Mouse (Mus musculus): Measurements from ENCODE around the gene Ube2z.
A peak's percentile ranks its signal among the peaks of the same experiment; 100 is the strongest.

The Ube2z gene

GRCm38 (mm10) chr11:96074351-96075176, 9.4 kb upstream of the Ube2z start:
- DNase-seq (ENCODE audit: low read depth, low spot score), result no peak
- H3K36me3 ChIP-seq (ENCODE audit: control insufficient read depth, insufficient read depth, low read length, poor library complexity, severe bottlenecking), result 0 out of 2 replicates have a peak, but pooled peaks cover 8% of the 10 kb centered on the region
- no peaks in the 10 kb centered on the region for H3K27me3 ChIP-seq (ENCODE audit: control insufficient read depth, insufficient read depth, low read length, poor library complexity, severe bottlenecking)

DNA sequence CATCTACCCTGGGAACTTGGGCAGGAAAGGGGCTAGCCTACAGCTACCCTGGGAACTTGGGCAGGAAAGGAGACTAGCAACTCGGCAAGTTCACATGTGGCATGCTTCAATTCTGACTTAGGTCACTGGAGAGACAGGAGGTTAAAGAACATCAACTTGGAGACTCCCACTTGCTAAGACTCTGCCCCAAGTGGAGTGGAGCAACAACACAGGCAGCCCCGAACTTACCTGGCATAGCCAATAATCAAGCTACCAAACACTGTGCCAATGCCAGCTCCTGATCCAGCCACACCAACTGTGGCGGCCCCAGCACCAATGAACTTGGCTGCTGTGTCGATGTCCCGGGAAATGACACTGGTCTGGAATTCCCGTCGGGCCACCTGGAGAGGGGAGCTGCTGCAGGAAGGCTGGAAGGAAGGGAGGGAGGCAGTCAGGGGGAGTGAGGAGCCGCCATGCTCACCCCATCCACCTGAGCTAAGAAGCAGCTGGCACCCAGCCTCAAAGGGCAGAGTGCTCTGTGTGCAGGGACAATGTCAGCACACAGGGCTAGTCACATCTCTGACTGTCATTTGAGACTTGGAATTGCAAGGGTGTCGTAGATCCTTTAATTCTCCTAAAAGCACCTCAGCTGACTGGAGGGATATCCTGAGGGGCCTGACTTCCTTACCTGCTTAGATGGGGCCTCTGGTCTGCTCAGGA, 8.3 kb upstream of the Ube2z start:
- Histone ChIP-seq H3K36me3 (ENCODE audit: control insufficient read depth, insufficient read depth, low read length, poor library complexity, severe bottlenecking) (0 out of 2 replicates have a peak, but pooled peaks cover 8% of the 10 kb centered on the region), H3K27me3 (ENCODE audit: control insufficient read depth, insufficient read depth, low read length, poor library complexity, severe bottlenecking) (no peaks in the 10 kb centered on the region)
- DNase-seq (ENCODE audit: low read depth, low spot score), result no peak

GRCm38 (mm10) chr11:96071013-96071412, 5.8 kb upstream of the Ube2z start:
- DNase-seq (ENCODE audit: low read depth, low spot score), result no peak
- H3K27me3 ChIP-seq (ENCODE audit: control insufficient read depth, insufficient read depth, low read length, poor library complexity, severe bottlenecking), result no peaks in the 10 kb centered on the region
- H3K36me3 ChIP-seq (ENCODE audit: control insufficient read depth, insufficient read depth, low read length, poor library complexity, severe bottlenecking), result 0 out of 2 replicates have a peak, but pooled peaks cover 8% of the 10 kb centered on the region

GRCm38 (mm10) chr11:96070353-96070752, 5.2 kb upstream of the Ube2z start:
- no peak for DNase-seq (ENCODE audit: low read depth, low spot score)
- no peaks in the 10 kb centered on the region for H3K27me3 ChIP-seq (ENCODE audit: control insufficient read depth, insufficient read depth, low read length, poor library complexity, severe bottlenecking)
- H3K36me3 ChIP-seq (ENCODE audit: control insufficient read depth, insufficient read depth, low read length, poor library complexity, severe bottlenecking), result 0 out of 2 replicates have a peak, but pooled peaks cover 8% of the 10 kb centered on the region

DNA sequence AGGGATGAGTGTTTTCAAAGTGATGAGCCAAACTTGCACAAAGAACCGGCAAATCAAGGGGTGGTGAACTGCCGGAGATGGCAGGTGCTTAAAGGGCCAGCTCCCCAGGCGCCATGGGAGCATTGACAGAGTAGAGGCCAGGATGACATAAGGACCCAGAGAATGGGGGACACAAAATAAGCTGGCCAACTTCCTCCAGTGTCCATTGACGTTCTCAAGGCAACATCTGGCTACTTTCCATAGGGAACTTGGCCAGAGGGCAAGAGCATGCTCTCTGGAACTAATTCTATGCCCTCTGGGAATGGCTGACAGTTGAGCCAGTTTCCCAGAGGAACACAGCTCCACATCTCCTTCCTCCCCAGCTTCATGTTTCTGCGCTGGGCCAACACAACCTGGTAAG, 3.0 kb upstream of the Ube2z start:
- Histone ChIP-seq H3K36me3 (ENCODE audit: control insufficient read depth, insufficient read depth, low read length, poor library complexity, severe bottlenecking) (0 out of 2 replicates have a peak, but pooled peaks cover 8% of the 10 kb centered on the region), H3K27me3 (ENCODE audit: control insufficient read depth, insufficient read depth, low read length, poor library complexity, severe bottlenecking) (no peaks in the 10 kb centered on the region)
- no peak for DNase-seq (ENCODE audit: low read depth, low spot score)

- DNase-seq (ENCODE audit: low read depth, low spot score), result peak; percentile 64
- Histone ChIP-seq H3K36me3 (ENCODE audit: control insufficient read depth, insufficient read depth, low read length, poor library complexity, severe bottlenecking) (peaks cover 6% of the 10 kb centered on the region; the same call in 1 of the 2 replicates), H3K27me3 (ENCODE audit: control insufficient read depth, insufficient read depth, low read length, poor library complexity, severe bottlenecking) (no peaks in the 10 kb centered on the region)
Observed at GRCm38 (mm10) chr11:96064521-96065214, 520 bp downstream of the Ube2z start.

DNA sequence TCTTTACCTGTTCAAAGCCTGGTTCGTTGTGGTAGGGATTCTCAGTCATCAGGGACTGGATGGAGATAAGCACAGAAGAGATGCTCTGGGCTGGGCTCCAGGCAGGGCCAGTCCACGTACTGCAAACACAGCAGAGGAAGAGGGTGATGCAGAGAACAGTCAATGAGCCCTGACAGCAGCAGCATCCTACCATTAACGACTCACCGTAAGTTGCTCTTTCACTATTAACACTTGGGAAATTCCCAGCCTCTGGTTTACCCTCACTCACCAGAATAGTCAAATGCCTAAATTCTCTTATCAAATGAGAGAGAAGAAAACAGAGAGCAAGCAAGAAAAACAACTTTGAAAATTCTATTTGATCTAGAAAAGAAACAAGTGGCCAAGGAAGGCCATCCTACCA, 6.9 kb downstream of the Ube2z start:
- H3K36me3 ChIP-seq (ENCODE audit: control insufficient read depth, insufficient read depth, low read length, poor library complexity, severe bottlenecking), result peaks cover 22% of the 10 kb centered on the region
- no peak for DNase-seq (ENCODE audit: low read depth, low spot score)

GRCm38 (mm10) chr11:96050854-96051253, 14.3 kb downstream of the Ube2z start:
- DNase-seq (ENCODE audit: low read depth, low spot score), result no peak
- Histone ChIP-seq H3K27me3 (ENCODE audit: control insufficient read depth, insufficient read depth, low read length, poor library complexity, severe bottlenecking) (no peaks in the 10 kb centered on the region), H3K36me3 (ENCODE audit: control insufficient read depth, insufficient read depth, low read length, poor library complexity, severe bottlenecking) (peaks cover 17% of the 10 kb centered on the region)

More for the DNA sequence above, 6.9 kb downstream of the Ube2z start:
- no peaks in the 10 kb centered on the region for H3K27me3 ChIP-seq (ENCODE audit: control insufficient read depth, insufficient read depth, low read length, poor library complexity, severe bottlenecking)

- no peaks in the 10 kb centered on the region for H3K27me3 ChIP-seq (ENCODE audit: control insufficient read depth, insufficient read depth, low read length, poor library complexity, severe bottlenecking)
- peaks cover 14% of the 10 kb centered on the region for H3K36me3 ChIP-seq (ENCODE audit: control insufficient read depth, insufficient read depth, low read length, poor library complexity, severe bottlenecking)
- DNase-seq (ENCODE audit: low read depth, low spot score), result no peak
Observed at GRCm38 (mm10) chr11:96049939-96050338, 15.2 kb downstream of the Ube2z start.

DNA sequence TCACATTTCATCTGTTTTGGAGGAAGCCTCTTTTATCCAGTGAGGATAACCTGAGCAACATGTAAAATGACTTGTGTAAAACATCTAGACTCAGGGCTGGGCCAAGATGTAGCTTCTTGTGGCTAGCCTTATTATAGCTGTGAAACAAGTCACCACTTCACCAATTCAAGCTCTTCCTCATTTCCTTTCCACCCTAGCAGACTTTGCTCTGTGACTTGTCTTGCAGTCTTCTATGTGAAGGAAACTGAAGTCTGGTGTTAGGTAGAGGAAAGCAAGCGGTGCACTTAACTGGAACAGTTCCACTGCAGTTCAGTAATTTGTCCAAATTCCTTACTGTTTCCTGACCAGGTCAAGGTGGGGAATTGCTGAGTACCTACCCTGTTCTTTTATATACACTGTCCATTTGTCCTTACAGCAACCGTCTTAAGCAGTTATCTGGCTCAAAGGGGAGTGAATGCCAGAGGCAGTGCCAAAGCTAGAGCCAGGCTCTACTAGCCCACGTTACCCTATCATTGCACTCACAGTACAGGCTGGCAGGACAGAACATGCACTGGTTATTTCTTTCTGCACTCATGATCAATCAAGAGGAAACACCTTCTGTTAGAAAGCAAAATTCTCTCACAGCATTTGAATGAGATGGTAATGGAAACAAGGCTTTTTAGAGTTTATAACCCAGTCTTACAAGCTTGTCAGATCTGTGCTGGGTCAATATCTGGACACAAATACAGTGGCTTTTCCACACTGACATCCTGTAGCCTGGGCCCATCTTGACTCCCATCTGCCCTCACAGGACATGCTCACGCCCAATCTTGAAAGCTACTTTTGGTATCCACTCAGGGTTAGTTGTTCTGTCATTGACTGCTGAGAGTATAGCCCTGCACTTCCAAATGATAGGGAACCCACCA, 17.5 kb downstream of the Ube2z start:
- Histone ChIP-seq H3K36me3 (ENCODE audit: control insufficient read depth, insufficient read depth, low read length, poor library complexity, severe bottlenecking) (peaks cover 18% of the 10 kb centered on the region), H3K27me3 (ENCODE audit: control insufficient read depth, insufficient read depth, low read length, poor library complexity, severe bottlenecking) (no peaks in the 10 kb centered on the region)
- DNase-seq (ENCODE audit: low read depth, low spot score), result peak; percentile 48

- Histone ChIP-seq H3K36me3 (ENCODE audit: control insufficient read depth, insufficient read depth, low read length, poor library complexity, severe bottlenecking) (peaks cover 20% of the 10 kb centered on the region), H3K27me3 (ENCODE audit: control insufficient read depth, insufficient read depth, low read length, poor library complexity, severe bottlenecking) (no peaks in the 10 kb centered on the region)
- no peak for DNase-seq (ENCODE audit: low read depth, low spot score)
Observed at GRCm38 (mm10) chr11:96046793-96047192, 18.4 kb downstream of the Ube2z start.

GRCm38 (mm10) chr11:96046028-96046427, 19.2 kb downstream of the Ube2z start:
- Histone ChIP-seq H3K27me3 (ENCODE audit: control insufficient read depth, insufficient read depth, low read length, poor library complexity, severe bottlenecking) (no peaks in the 10 kb centered on the region), H3K36me3 (ENCODE audit: control insufficient read depth, insufficient read depth, low read length, poor library complexity, severe bottlenecking) (peaks cover 18% of the 10 kb centered on the region)
- no peak for DNase-seq (ENCODE audit: low read depth, low spot score)

DNA sequence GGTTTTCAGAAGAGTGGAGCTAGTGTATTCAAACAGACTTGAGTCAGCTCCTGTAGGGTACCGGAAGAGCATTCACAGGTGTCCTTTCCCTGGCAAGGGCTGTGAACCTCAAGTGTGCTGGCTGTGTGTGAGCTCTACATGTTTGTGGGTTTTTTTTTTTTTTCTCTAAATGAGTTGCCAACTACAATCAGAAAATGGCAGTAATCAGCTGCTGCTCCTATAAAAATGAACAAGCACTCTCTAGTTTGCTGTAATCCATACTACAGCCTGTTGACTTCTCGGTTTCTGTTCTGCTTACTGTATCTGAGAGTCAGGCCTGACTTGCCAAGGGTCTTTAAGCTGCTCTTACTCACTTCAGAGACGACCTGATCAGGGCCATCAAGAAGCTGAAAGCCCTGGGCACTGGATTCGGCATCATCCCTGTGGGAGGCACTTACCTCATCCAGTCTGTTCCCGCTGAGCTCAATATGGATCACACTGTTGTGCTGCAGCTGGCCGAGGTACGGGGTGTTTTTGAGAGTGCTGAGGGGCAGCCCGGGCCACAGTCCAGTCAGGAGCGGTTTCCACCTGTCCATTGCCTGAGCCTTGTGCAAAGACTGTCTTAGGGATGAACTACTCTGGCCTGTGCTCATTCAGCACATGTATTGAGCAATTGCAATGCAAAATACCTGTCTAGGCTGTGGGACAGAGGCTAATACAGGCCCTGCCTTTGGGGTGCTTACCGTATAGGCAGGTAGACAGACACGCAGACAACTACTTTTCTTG, 20.2 kb downstream of the Ube2z start:
- Histone ChIP-seq H3K27me3 (ENCODE audit: control insufficient read depth, insufficient read depth, low read length, poor library complexity, severe bottlenecking) (no peaks in the 10 kb centered on the region), H3K36me3 (ENCODE audit: control insufficient read depth, insufficient read depth, low read length, poor library complexity, severe bottlenecking) (peaks cover 16% of the 10 kb centered on the region)
- DNase-seq (ENCODE audit: low read depth, low spot score), result no peak

All from splenic B cell, adult 2 months (primary cell).